Mouse (Mus musculus): ENCODE data around the gene Chd3. TPM values are rescaled to one million over a fixed set of nuclear protein-coding genes. Genes with fewer than 3 reads are reported as not detected.
"Not testable (repeated sequence)": the region's sequence is repeated elsewhere in the genome, so short reads cannot be mapped to it uniquely, and the experiment has no call there.

Gene Chd3
- polyA plus RNA-seq, 1 experiment from 2014 or later: 56.9 TPM

DNA sequence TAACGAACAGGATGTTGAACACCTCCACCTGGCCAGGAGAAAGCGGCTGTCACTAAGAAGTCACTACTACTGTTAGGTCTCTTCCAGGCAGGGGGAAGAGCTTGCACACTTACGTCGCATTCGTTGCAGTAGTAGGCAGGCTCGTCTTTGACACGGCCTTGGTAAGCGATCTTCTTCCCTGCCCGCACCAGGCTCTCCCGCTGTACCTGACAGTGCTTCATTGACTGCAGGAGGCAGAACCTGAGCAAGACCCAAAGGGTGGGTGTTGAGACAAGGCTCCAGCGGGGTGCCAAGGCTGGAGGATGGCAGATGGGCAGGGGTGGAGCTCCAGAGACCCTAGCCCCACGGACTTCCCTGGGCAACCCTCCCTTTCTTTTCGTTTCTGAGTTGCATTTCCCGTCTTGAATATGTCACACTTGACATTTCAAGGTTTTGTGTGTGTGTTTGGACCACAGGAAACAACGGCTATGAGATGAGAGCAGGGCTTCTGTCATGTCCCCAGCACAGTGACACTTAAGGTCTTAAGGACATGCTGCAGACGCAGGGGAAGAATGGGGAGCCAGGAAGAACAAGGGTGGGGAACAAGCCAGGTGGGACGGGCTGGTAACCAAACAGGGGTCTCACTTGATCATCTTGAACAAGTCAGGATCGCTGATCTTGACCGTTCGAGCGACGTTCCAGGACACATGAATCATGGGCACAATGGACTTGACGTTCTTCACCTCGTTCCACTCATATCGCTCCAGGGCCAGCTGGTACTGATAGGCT is 31.1 kb upstream of the Chd3 start:
- H3K9me3 ChIP-seq (ENCODE audit: control insufficient read depth, low read length): no peaks in the 10 kb centered on the region
- 75% methylated on average over 25 of the region's 25 CpGs for WGBS
- no peak overlapping the region for H3K4me2 ChIP-seq (ENCODE audit: low read depth, low read length)
- H3K36me3 ChIP-seq (ENCODE audit: control insufficient read depth, insufficient read depth, low read length): peaks cover 44% of the 10 kb centered on the region
- peak overlapping the region; percentile 25 for H3K4me3 ChIP-seq (ENCODE audit: low read length)
- peaks cover 36% of the 10 kb centered on the region for H3K4me1 ChIP-seq (replicated peaks; ENCODE audit: control insufficient read depth, insufficient read depth, low read length)
- no peak for ATAC-seq (ENCODE audit: low read depth)
- no peaks in the 10 kb centered on the region for H3K27me3 ChIP-seq (ENCODE audit: control insufficient read depth, insufficient read depth, low read depth, low read length)
- no peak overlapping the region; the same call in 1 of the 2 replicates for H3K9ac ChIP-seq (ENCODE audit: low read length)
- H3K27ac ChIP-seq (ENCODE audit: low read length): no peak overlapping the region

DNA sequence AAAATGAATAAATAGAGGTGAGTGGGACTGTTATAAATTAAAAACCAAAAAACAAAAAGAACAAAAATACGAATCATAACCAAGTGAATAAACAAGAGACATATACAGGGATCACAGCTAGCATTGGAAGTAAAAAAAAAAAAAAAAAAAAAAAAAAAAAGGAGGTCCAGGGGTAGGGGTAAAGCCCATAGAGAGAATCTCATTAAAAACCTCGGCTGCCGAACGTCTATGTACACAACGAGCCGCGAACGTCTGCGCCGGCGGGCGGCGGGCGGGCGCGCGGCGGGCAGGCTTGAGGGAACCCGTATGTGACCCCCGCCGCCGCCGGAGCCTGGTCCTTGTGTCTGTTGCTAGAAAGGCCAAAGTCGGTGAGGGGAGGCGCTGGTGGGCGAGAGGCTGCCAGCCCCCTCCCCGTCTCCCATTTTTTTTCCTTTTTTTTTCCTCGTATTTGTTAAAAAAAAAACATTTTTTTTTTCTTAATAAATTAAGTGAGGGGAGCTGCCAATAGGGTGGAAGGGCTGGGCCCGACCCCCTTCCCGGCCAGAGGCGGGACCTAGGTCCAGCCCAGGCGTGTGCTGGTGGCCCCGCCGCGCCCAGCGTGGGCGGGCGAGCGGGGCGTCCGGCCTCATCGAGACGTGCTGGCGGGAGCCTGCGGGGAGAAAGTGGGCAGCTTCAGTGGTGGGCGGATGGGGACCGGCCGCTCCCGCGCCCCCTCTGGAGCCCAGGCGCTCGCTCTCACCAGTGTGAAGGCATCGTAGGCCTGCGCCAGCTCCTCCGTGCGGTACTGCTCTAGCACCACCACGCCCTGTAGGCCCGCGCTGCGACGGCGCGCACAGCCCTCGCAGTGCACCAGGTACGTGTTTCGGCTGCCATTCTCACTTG is 30.2 kb upstream of the Chd3 start:
- Histone ChIP-seq H3K36me3 (ENCODE audit: control insufficient read depth, insufficient read depth, low read length) (peaks cover 39% of the 10 kb centered on the region), H3K9me3 (ENCODE audit: control insufficient read depth, low read length) (no peaks in the 10 kb centered on the region), H3K4me3 (ENCODE audit: low read length) (peak overlapping the region; percentile 25), H3K27me3 (ENCODE audit: control insufficient read depth, insufficient read depth, low read depth, low read length) (no peaks in the 10 kb centered on the region), H3K4me2 (ENCODE audit: low read depth, low read length) (peak overlapping the region; percentile 62), H3K4me1 (replicated peaks; ENCODE audit: control insufficient read depth, insufficient read depth, low read length) (peaks cover 36% of the 10 kb centered on the region), H3K9ac (ENCODE audit: low read length) (peak overlapping the region; percentile 55), H3K27ac (ENCODE audit: low read length) (no peak overlapping the region)
- no peak for ATAC-seq (ENCODE audit: low read depth)
- 30% methylated on average over 58 of the region's 66 CpGs for WGBS

DNA sequence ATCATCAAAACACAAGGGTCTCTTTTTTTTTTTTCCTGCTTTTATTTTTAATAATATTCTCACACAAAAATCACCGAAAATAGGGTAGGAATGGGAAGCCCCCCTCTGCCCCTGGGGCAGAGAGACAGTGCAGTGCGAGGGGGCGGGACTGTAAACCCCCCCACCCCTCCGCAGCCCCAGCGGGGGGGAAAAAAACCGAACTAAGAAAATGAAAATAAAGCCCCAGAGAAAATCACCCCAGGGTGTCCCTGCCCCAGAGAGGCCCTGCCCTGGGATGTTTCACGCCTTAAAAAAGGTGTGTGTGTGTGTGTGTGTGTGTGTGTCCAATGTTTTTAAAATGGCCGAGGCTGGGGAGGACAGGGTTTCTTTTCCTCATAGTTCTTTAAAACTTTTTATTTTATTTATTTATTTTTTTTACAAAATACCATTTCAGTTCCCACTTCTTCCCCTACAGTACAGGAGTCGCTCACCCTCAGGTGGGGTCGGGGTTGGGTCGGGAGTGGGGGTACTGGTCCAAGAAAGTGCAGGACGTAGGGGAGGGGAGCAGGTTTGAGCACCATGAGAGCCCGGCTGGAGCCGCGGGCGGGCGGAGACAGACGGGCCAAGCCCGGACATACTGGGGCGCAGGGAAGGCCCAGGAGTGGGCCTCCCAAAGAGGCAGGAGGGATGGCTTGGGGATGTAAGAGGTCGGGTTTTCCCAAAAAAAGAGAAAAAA is 29.4 kb upstream of the Chd3 start:
- ATAC-seq (ENCODE audit: low read depth): no peak
- H3K9me3 ChIP-seq (ENCODE audit: control insufficient read depth, low read length): no peaks in the 10 kb centered on the region
- no peaks in the 10 kb centered on the region for H3K27me3 ChIP-seq (ENCODE audit: control insufficient read depth, insufficient read depth, low read depth, low read length)
- H3K9ac ChIP-seq (ENCODE audit: low read length): peak overlapping the region; percentile 96
- peak overlapping the region; percentile 99 for H3K27ac ChIP-seq (ENCODE audit: low read length)
- H3K4me2 ChIP-seq (ENCODE audit: low read depth, low read length): peak overlapping the region; percentile 62
- H3K4me3 ChIP-seq (ENCODE audit: low read length): peak overlapping the region; percentile 77
- H3K36me3 ChIP-seq (ENCODE audit: control insufficient read depth, insufficient read depth, low read length): peaks cover 32% of the 10 kb centered on the region
- 35% methylated on average over 21 of the region's 21 CpGs for WGBS
- H3K4me1 ChIP-seq (replicated peaks; ENCODE audit: control insufficient read depth, insufficient read depth, low read length): peaks cover 39% of the 10 kb centered on the region

DNA sequence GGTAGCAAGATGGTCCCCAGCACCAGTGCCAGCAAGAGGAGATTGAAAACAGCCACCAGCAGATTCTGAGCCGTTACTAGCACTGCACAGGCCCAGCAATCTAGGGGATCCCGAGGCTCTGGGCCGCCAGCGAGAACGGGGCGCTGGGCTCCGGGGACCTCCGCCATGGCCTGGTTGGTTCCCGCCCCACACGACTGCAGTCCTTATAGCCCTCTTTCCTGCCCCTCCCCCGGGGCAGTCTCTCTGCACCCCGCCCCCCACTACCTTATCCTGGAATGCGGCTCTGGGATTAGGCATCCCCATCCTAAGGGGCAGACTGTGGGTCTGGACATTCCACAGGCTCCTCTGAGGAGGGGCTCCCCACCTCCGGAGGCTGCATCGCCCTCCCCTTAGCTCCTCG is 28.9 kb upstream of the Chd3 start, which contains the start of gene Tmem88:
Gene Tmem88 (minus strand): TSS at position 176 of the 400 bp plus-strand sequence.
- Histone ChIP-seq H3K4me3 (ENCODE audit: low read length) (peak within 1 kb of the TSS; percentile 77), H3K9ac (ENCODE audit: low read length) (peak within 1 kb of the TSS; percentile 96), H3K36me3 (ENCODE audit: control insufficient read depth, insufficient read depth, low read length) (peaks cover 26% of the 10 kb centered on the region), H3K4me1 (replicated peaks; ENCODE audit: control insufficient read depth, insufficient read depth, low read length) (peaks cover 39% of the 10 kb centered on the region), H3K27me3 (ENCODE audit: control insufficient read depth, insufficient read depth, low read depth, low read length) (no peaks in the 10 kb centered on the region), H3K9me3 (ENCODE audit: control insufficient read depth, low read length) (no peaks in the 10 kb centered on the region), H3K4me2 (ENCODE audit: low read depth, low read length) (peak within 1 kb of the TSS; percentile 62), H3K27ac (ENCODE audit: low read length) (peak within 1 kb of the TSS; percentile 99)
- ATAC-seq (ENCODE audit: low read depth): peak; percentile 2; the same call in 1 of the 2 replicates
- 19% methylated on average over 16 of the region's 16 CpGs for WGBS

DNA sequence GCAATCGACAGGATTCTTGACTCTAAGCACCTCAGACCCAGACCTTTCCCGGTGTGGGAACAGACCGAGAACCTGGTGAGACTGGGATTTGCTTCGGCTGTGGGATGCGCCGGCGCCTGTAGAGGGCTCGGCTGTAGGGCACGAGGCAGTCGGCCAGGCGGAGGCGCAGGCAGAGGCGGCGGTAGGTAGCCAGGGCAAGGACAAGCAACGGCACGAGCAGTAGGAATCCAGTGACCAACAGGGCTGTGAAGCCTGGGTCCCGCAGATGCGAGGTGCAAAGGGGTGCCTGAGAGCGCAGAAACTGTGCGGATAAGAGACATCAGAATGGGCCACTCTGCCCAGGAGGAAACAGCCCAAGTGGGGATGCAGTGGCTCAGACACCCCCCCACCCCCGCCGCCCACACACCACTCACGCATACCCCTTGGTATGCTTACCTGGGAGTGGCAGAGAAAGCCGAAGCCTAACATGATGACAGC is 28.4 kb upstream of the Chd3 start:
- 22% methylated on average over 24 of the region's 24 CpGs for WGBS
- H3K27me3 ChIP-seq (ENCODE audit: control insufficient read depth, insufficient read depth, low read depth, low read length): no peaks in the 10 kb centered on the region
- peak overlapping the region; percentile 99 for H3K27ac ChIP-seq (ENCODE audit: low read length)
- peak overlapping the region; percentile 96 for H3K9ac ChIP-seq (ENCODE audit: low read length)
- peaks cover 39% of the 10 kb centered on the region for H3K4me1 ChIP-seq (replicated peaks; ENCODE audit: control insufficient read depth, insufficient read depth, low read length)
- H3K4me3 ChIP-seq (ENCODE audit: low read length): peak overlapping the region; percentile 77
- H3K4me2 ChIP-seq (ENCODE audit: low read depth, low read length): peak overlapping the region; percentile 62
- peaks cover 26% of the 10 kb centered on the region for H3K36me3 ChIP-seq (ENCODE audit: control insufficient read depth, insufficient read depth, low read length)
- ATAC-seq (ENCODE audit: low read depth): no peak
- H3K9me3 ChIP-seq (ENCODE audit: control insufficient read depth, low read length): no peaks in the 10 kb centered on the region

DNA sequence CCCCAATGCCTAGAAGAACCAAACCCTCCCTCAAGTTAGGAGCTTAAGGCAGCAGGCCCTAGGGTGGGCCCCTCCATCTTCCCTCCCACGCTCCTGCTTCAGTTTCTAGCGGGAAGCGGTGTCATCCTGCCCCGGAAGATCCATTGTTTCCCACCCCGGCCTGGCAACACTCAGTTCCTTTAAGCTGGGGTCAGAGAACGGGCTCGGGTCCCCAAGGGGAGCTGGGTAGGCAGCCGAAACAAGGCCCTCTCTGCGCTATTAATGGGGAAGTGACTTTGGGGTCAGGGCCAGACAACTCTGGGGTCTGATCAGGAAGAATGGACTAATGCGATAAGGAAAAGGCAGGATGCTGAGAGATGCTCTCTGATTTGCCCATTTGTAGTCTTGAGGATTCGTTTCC is 27.6 kb upstream of the Chd3 start:
- peak overlapping the region; percentile 77 for H3K4me3 ChIP-seq (ENCODE audit: low read length)
- WGBS: 31% methylated on average over 11 of the region's 11 CpGs
- H3K27ac ChIP-seq (ENCODE audit: low read length): peak overlapping the region; percentile 99
- H3K27me3 ChIP-seq (ENCODE audit: control insufficient read depth, insufficient read depth, low read depth, low read length): no peaks in the 10 kb centered on the region
- H3K4me2 ChIP-seq (ENCODE audit: low read depth, low read length): peak overlapping the region; percentile 62
- no peak for ATAC-seq (ENCODE audit: low read depth)
- peaks cover 39% of the 10 kb centered on the region for H3K4me1 ChIP-seq (replicated peaks; ENCODE audit: control insufficient read depth, insufficient read depth, low read length)
- H3K9me3 ChIP-seq (ENCODE audit: control insufficient read depth, low read length): no peaks in the 10 kb centered on the region
- H3K9ac ChIP-seq (ENCODE audit: low read length): peak overlapping the region; percentile 96
- H3K36me3 ChIP-seq (ENCODE audit: control insufficient read depth, insufficient read depth, low read length): peaks cover 20% of the 10 kb centered on the region

DNA sequence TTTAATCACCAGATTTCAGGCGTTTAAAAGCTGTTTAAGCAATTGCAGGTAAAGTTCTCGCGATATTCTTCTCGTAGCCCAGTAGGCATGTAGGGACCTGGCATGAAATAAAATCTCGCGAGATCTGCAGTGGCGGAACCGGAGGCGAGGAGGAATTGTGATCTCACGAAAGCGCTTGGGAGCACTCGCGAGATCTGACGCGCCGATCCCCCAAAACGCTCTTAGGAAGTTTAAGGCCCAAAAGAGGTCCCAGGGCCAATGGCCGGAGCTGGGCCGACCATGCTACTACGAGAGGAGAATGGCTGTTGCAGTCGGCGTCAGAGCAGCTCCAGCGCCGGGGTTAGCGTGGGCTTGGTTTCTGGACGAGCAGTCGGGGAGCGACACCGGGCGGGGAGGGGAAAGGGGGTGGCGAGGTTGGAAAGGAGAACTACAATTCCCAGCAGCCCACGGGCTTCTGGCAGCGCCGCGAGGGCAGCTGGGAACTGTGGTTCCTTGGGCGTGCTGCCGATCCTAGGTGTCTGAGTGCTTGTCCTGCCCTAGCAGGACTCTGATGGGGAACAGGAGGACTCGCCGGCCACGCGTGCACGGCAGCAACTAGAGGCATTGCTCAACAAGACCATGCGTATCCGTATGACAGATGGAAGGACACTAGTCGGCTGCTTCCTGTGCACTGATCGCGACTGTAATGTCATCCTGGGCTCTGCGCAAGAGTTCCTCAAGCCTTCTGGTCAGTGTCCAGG is 26.6 kb upstream of the Chd3 start:
- Histone ChIP-seq H3K4me2 (ENCODE audit: low read depth, low read length) (peak overlapping the region; percentile 62), H3K27ac (ENCODE audit: low read length) (peak overlapping the region; percentile 99), H3K27me3 (ENCODE audit: control insufficient read depth, insufficient read depth, low read depth, low read length) (no peaks in the 10 kb centered on the region), H3K36me3 (ENCODE audit: control insufficient read depth, insufficient read depth, low read length) (peaks cover 12% of the 10 kb centered on the region), H3K9me3 (ENCODE audit: control insufficient read depth, low read length) (no peaks in the 10 kb centered on the region), H3K4me3 (ENCODE audit: low read length) (peak overlapping the region; percentile 77), H3K4me1 (replicated peaks; ENCODE audit: control insufficient read depth, insufficient read depth, low read length) (peaks cover 35% of the 10 kb centered on the region), H3K9ac (ENCODE audit: low read length) (peak overlapping the region; percentile 96)
- peak; percentile 91 for ATAC-seq (ENCODE audit: low read depth)
- WGBS: under 1% methylated on average over 48 of the region's 48 CpGs

DNA sequence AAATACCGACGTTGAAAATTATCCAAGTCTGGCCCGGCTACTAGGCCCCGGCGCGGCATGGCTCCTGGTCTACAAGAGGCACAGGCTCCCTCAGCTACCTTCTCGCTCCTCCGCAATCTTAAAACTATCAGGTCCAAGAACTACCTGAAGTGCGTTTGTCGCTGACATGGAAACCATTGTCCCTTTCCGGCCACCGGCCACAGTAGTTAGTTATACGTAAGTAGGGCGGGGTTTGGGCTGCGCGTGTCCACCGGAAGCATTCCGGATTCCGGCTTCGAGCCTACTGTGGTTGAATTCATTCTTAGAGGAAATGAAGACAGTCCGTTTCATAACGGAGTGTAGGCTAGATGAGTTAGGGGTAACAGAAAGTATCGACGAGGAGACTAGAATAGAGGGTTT is 26.0 kb upstream of the Chd3 start, which contains the start of the genes Naa38 and Cyb5d1:
Gene Naa38 (plus strand): TSS at position 253 of the 399 bp plus-strand sequence.
Gene Cyb5d1 (minus strand): TSS at position 397 of the 399 bp plus-strand sequence.
- Histone ChIP-seq H3K9ac (ENCODE audit: low read length) (peak within 1 kb of the TSS; percentile 96), H3K27ac (ENCODE audit: low read length) (peak within 1 kb of the TSS; percentile 99), H3K4me2 (ENCODE audit: low read depth, low read length) (peak within 1 kb of the TSS; percentile 79), H3K4me3 (ENCODE audit: low read length) (peak within 1 kb of the TSS; percentile 77), H3K4me1 (replicated peaks; ENCODE audit: control insufficient read depth, insufficient read depth, low read length) (peaks cover 36% of the 10 kb centered on the region)
- WGBS: under 1% methylated on average over 24 of the region's 24 CpGs
- not testable (repeated sequence) for H3K9me3 ChIP-seq (ENCODE audit: control insufficient read depth, low read length); H3K27me3 ChIP-seq (ENCODE audit: control insufficient read depth, insufficient read depth, low read depth, low read length); H3K36me3 ChIP-seq (ENCODE audit: control insufficient read depth, insufficient read depth, low read length)
- ATAC-seq (ENCODE audit: low read depth): peak; percentile 81
